Mouse (Mus musculus) embryonic facial prominence, embryonic 15.5 days (tissue): ENCODE measurements around the gene Ltb4r1. TPM values are rescaled to one million over a fixed set of nuclear protein-coding genes. Genes with fewer than 3 reads are reported as not detected.
A peak's percentile ranks its signal among the peaks of the same experiment; 100 is the strongest.

Experiments used
- ATAC-seq: fragments of 200-750 bp; cut with Nextera tagmentation; 2 replicates; pipeline ENCODE4 v1.8.0; 2017; ENCODE audit warnings: low read depth, moderate TSS enrichment; ENCODE audit not compliant: insufficient number of reproducible peaks, low FRiP score, low TSS enrichment
- H3K27ac ChIP-seq: fragments of 300-500 bp; sonication (generic); replicated peaks from 2 replicates; pipeline ENCODE4 v1.5.1; 2015; ENCODE audit warnings: mild to moderate bottlenecking, inconsistent platforms
- H3K27me3 ChIP-seq: fragments of 300-500 bp; sonication (generic); 2 replicates; pipeline ENCODE4 v1.6.1; 2015; ENCODE audit warnings: inconsistent platforms
- H3K36me3 ChIP-seq: fragments of 300-500 bp; sonication (generic); 2 replicates; pipeline ENCODE4 v1.6.1; 2015; ENCODE audit warnings: mild to moderate bottlenecking, inconsistent platforms
- H3K4me1 ChIP-seq: fragments of 300-500 bp; sonication (generic); 2 replicates; pipeline ENCODE4 v1.6.1; 2015; ENCODE audit warnings: inconsistent platforms
- H3K4me2 ChIP-seq: fragments of 300-500 bp; sonication (generic); replicated peaks from 2 replicates; pipeline ENCODE4 v1.6.1; 2015; ENCODE audit warnings: mild to moderate bottlenecking, inconsistent platforms
- H3K4me3 ChIP-seq: fragments of 300-500 bp; sonication (generic); replicated peaks from 2 replicates; pipeline ENCODE4 v1.5.1; 2015; ENCODE audit warnings: mild to moderate bottlenecking, inconsistent platforms
- H3K9ac ChIP-seq: fragments of 300-500 bp; sonication (generic); 2 replicates; pipeline ENCODE4 v1.6.1; 2015; ENCODE audit warnings: inconsistent platforms
- H3K9me3 ChIP-seq: fragments of 300-500 bp; sonication (generic); replicated peaks from 2 replicates; pipeline ENCODE4 v1.6.1; 2016; ENCODE audit warnings: inconsistent platforms
- WGBS: fragments of 180-500 bp; shearing (Covaris S2); methylation state at CpG from one replicate; pipeline ENCODE4 v1.1.7; 2015; 5-methylcytosine and 5-hydroxymethylcytosine counted together
- polyA plus RNA-seq: library from polyadenylated mRNA; unstranded; fragments of >200 nt; fragmentation: Nextera tagmentation; extraction: Ambion mirVana; gene quantifications from 2 replicates; pipeline ENCODE4 v1.2.1, GENCODE M21; 2015

Ltb4r1 gene
- polyA plus RNA-seq, 1 experiment from 2014 or later = 2.1 TPM

GRCm38 (mm10) chr14:55776711-55777110 is 10.9 kb downstream of the Ltb4r1 start:
- WGBS = 61% methylated on average over 7 of the region's 7 CpGs
- Histone ChIP-seq H3K27ac (no peak overlapping the region), H3K4me3 (no peak overlapping the region), H3K4me2 (no peak overlapping the region), H3K9ac (no peak overlapping the region), H3K36me3 (peaks cover 19% of the 10 kb centered on the region), H3K9me3 (no peaks in the 10 kb centered on the region), H3K27me3 (peaks cover 6% of the 10 kb centered on the region; the same call in 1 of the 2 replicates), H3K4me1 (peaks cover 11% of the 10 kb centered on the region)
- ATAC-seq = no peak

- Histone ChIP-seq H3K9ac (no peak overlapping the region), H3K27ac (no peak overlapping the region), H3K4me2 (no peak overlapping the region), H3K4me3 (no peak overlapping the region), H3K9me3 (no peaks in the 10 kb centered on the region), H3K36me3 (peaks cover 19% of the 10 kb centered on the region), H3K27me3 (0 out of 2 replicates have a peak, but pooled peaks cover 5% of the 10 kb centered on the region), H3K4me1 (peaks cover 16% of the 10 kb centered on the region)
- 37% methylated on average over 3 of the region's 3 CpGs for WGBS
- no peak for ATAC-seq
Observed at GRCm38 (mm10) chr14:55777176-55777575, 11.4 kb downstream of the Ltb4r1 start.

DNA sequence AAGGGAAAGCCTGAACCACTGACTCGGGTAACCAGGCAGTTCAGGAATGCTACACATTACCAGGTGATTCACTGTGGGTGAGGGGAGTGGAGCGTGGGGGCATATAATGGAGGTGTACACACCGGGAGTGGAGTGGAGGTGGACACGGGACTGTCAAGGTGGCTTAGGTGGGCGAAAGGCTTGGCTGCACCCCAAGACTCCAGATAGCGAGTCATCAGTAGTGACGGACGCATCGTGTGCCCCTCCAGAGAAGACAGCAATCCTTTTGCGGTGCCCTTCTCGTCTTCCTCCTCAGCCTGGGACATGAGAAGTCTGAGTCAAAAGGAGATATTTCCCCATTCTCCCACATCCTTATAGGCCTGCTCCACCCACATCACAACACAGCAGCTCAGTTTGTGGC is 12.0 kb downstream of the Ltb4r1 start:
- Histone ChIP-seq H3K4me1 (peaks cover 20% of the 10 kb centered on the region), H3K27me3 (0 out of 2 replicates have a peak, but pooled peaks cover 9% of the 10 kb centered on the region), H3K27ac (no peak overlapping the region), H3K4me2 (no peak overlapping the region), H3K9me3 (no peaks in the 10 kb centered on the region), H3K36me3 (peaks cover 19% of the 10 kb centered on the region), H3K9ac (no peak overlapping the region), H3K4me3 (no peak overlapping the region)
- WGBS = 84% methylated on average over 11 of the region's 11 CpGs
- ATAC-seq = no peak

GRCm38 (mm10) chr14:55778686-55779085 is 12.9 kb downstream of the Ltb4r1 start:
- peaks cover 25% of the 10 kb centered on the region for H3K4me1 ChIP-seq
- H3K4me3 ChIP-seq = no peak overlapping the region
- no peak for ATAC-seq
- peaks cover 19% of the 10 kb centered on the region for H3K36me3 ChIP-seq
- H3K9me3 ChIP-seq = no peaks in the 10 kb centered on the region
- no peak overlapping the region for H3K27ac ChIP-seq
- 88% methylated on average over 15 of the region's 15 CpGs for WGBS
- H3K9ac ChIP-seq = no peak overlapping the region
- 0 out of 2 replicates have a peak, but pooled peaks cover 10% of the 10 kb centered on the region for H3K27me3 ChIP-seq
- no peak overlapping the region for H3K4me2 ChIP-seq

DNA sequence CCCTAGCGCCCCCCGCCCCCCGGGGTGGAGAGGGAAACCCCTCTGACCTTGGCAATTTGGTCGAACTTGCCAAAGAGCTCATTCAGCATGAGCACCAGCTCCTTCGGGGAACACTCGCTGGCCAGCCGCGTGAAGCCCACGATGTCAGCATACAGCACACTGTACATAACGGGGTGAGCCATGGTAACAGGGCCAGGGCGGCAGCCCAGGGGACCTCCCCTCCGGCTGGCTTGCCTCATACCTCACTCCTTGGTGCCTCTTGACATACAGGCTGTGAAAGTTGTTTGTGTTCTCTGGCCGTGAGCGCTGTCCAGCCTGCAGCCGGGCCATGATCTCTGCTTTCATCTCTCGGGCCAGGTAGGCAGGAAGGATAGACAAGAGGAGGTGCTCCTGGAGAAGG is 13.9 kb downstream of the Ltb4r1 start:
- Histone ChIP-seq H3K4me3 (no peak overlapping the region), H3K36me3 (peaks cover 17% of the 10 kb centered on the region), H3K4me2 (no peak overlapping the region), H3K27ac (no peak overlapping the region), H3K27me3 (0 out of 2 replicates have a peak, but pooled peaks cover 13% of the 10 kb centered on the region), H3K9me3 (no peaks in the 10 kb centered on the region), H3K9ac (no peak overlapping the region), H3K4me1 (peaks cover 28% of the 10 kb centered on the region)
- no peak for ATAC-seq
- 59% methylated on average over 16 of the region's 16 CpGs for WGBS

DNA sequence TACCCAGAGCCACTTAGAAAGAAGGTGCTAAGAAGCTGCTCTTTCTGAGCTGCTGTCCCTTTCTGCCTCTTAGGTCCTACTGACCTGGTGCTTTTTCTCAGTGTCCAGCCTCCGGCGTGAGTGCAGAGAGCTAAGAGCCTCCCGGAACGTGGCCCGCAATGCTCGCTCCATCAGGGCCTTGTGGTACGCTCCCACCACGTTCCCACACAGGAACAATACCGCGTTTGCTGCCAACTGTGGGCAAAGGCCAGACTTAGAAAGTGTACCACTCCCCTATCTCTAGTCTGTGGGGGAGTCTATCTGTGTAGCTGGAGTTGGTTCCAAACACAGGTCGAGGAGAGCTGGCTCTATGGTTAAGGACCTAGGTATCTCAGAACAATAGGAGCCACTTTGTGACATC is 15.0 kb downstream of the Ltb4r1 start:
- H3K9ac ChIP-seq = no peak overlapping the region
- H3K27ac ChIP-seq = no peak overlapping the region
- no peak overlapping the region for H3K4me3 ChIP-seq
- H3K9me3 ChIP-seq = no peaks in the 10 kb centered on the region
- 0 out of 2 replicates have a peak, but pooled peaks cover 16% of the 10 kb centered on the region for H3K27me3 ChIP-seq
- peaks cover 28% of the 10 kb centered on the region for H3K4me1 ChIP-seq
- peaks cover 8% of the 10 kb centered on the region for H3K36me3 ChIP-seq
- WGBS = 81% methylated on average over 11 of the region's 11 CpGs
- no peak for ATAC-seq
- H3K4me2 ChIP-seq = no peak overlapping the region; the same call in 1 of the 2 replicates

GRCm38 (mm10) chr14:55781310-55781709 is 15.5 kb downstream of the Ltb4r1 start:
- peaks cover 8% of the 10 kb centered on the region for H3K36me3 ChIP-seq
- peaks cover 28% of the 10 kb centered on the region for H3K4me1 ChIP-seq
- H3K9ac ChIP-seq = no peak overlapping the region
- peak; percentile 61; the same call in 1 of the 2 replicates for ATAC-seq
- no peak overlapping the region; the same call in 1 of the 2 replicates for H3K27ac ChIP-seq
- peak overlapping the region; percentile 48 for H3K4me3 ChIP-seq
- no peaks in the 10 kb centered on the region for H3K9me3 ChIP-seq
- H3K27me3 ChIP-seq = 0 out of 2 replicates have a peak, but pooled peaks cover 16% of the 10 kb centered on the region
- peak overlapping the region; percentile 50 for H3K4me2 ChIP-seq
- 11% methylated on average over 14 of the region's 14 CpGs for WGBS

- H3K9ac ChIP-seq = 0 out of 2 replicates have a peak overlapping the region, but pooled peaks have one; percentile 4
- H3K9me3 ChIP-seq = no peaks in the 10 kb centered on the region
- H3K27ac ChIP-seq = peak overlapping the region; percentile 88
- H3K4me2 ChIP-seq = peak overlapping the region; percentile 76
- H3K36me3 ChIP-seq = peaks cover 8% of the 10 kb centered on the region
- peaks cover 29% of the 10 kb centered on the region for H3K4me1 ChIP-seq
- 0 out of 2 replicates have a peak, but pooled peaks cover 19% of the 10 kb centered on the region for H3K27me3 ChIP-seq
- no peak for ATAC-seq
- 34% methylated on average over 9 of the region's 9 CpGs for WGBS
- peak overlapping the region; percentile 48 for H3K4me3 ChIP-seq
Observed at GRCm38 (mm10) chr14:55782361-55782960, 16.7 kb downstream of the Ltb4r1 start.

DNA sequence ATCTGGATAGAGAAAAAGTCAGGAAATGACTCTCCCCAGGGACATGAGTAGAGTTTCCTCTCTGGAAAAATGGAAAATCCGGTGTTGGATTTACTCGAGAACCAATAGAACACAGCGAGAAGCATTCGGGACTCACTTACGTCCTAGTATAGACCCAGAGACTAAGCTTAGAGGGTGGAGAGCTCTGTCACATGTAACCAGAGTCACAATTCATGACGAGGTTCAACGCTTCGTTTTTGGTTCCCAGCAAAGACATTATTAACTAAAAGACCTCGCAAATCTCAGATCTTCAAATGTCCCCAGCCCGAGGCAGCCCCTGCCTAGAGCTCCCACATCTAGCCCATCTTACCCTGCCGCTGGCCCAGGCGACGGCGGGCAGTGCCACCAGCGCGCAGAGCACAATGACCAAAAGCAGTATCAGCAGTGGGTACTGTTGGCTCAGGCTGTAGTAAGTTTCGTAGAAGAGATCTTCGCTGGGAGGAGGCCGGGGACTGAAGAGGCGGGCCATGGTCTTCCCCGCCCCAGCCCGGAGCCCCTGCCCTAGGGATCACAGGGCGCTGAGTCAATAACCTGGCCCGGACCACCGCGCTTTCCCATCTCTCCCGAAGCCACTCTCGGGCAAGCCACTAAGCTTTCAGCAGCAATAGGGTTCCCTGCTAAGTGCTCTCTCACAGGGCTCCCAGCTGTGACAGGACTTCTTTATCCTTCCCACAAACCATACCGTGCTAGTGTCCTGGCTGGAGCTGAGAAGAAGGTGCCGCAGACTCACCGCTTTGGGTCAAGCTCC is 17.6 kb downstream of the Ltb4r1 start:
- Histone ChIP-seq H3K9me3 (no peaks in the 10 kb centered on the region), H3K9ac (peak overlapping the region; percentile 35), H3K27me3 (peaks cover 26% of the 10 kb centered on the region), H3K4me2 (peak overlapping the region; percentile 76), H3K27ac (peak overlapping the region; percentile 88), H3K36me3 (peaks cover under 1% of the 10 kb centered on the region; the same call in 1 of the 2 replicates), H3K4me3 (peak overlapping the region; percentile 48), H3K4me1 (peaks cover 38% of the 10 kb centered on the region)
- WGBS = 1% methylated on average over 31 of the region's 31 CpGs
- ATAC-seq = peak; percentile 76

DNA sequence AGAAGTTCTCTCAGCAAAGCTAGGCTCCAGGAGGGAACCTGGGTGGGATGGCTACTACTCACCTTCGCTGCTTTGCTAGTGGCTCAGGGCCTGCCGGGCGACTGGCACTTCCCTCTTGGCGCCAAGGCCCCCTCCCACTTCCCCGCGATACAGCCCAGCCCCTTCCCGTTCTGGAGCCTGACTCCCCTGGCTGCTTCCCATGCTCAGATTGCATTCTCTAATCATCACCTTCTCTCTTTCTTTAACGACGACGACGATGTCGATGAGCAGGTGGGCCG is 18.1 kb downstream of the Ltb4r1 start, which contains the start of gene Adcy4:
Gene Adcy4 (minus strand): TSS at position 138 of the 278 bp plus-strand sequence.
- H3K9ac ChIP-seq = peak within 1 kb of the TSS; percentile 35
- peak within 1 kb of the TSS; percentile 88 for H3K27ac ChIP-seq
- ATAC-seq = no peak
- peak within 1 kb of the TSS; percentile 76 for H3K4me2 ChIP-seq
- 4% methylated on average over 13 of the region's 13 CpGs for WGBS
- peaks cover 41% of the 10 kb centered on the region for H3K4me1 ChIP-seq
- H3K9me3 ChIP-seq = no peaks in the 10 kb centered on the region
- H3K36me3 ChIP-seq = no peaks in the 10 kb centered on the region
- H3K4me3 ChIP-seq = peak within 1 kb of the TSS; percentile 48
- H3K27me3 ChIP-seq = peaks cover 26% of the 10 kb centered on the region

GRCm38 (mm10) chr14:55785195-55785594 is 19.4 kb downstream of the Ltb4r1 start:
- no peaks in the 10 kb centered on the region for H3K36me3 ChIP-seq
- ATAC-seq = no peak
- 34% methylated on average over 6 of the region's 6 CpGs for WGBS
- no peaks in the 10 kb centered on the region for H3K9me3 ChIP-seq
- no peak overlapping the region for H3K4me2 ChIP-seq
- H3K4me3 ChIP-seq = no peak overlapping the region
- H3K9ac ChIP-seq = no peak overlapping the region
- peaks cover 26% of the 10 kb centered on the region for H3K27me3 ChIP-seq
- no peak overlapping the region for H3K27ac ChIP-seq
- H3K4me1 ChIP-seq = peaks cover 41% of the 10 kb centered on the region
